Mouse (Mus musculus): ENCODE measurements at regions not wholly inside any gene's neighbourhood (a gene's known extent, or its start where the extent isn't known, plus 50 kb on each side); places are given as distances from the start of the nearest gene placed in this dataset.

- TF ChIP-seq JUN (IDR thresholded peaks at IDR 0.05; ENCODE audit: insufficient read depth, low read depth, low read length) (peak; percentile 62), CTCF (conservative IDR thresholded peaks at IDR 0.05 in 1 of 2, IDR thresholded peaks at IDR 0.05 in 1 of 2; ENCODE audit: low read depth in 2 of 2, low read length in 2 of 2) (no peak), ZC3H11A (IDR thresholded peaks at IDR 0.05; ENCODE audit: low read depth, low read length) (no peak), EP300 (IDR thresholded peaks at IDR 0.05; ENCODE audit: low read length) (peak; percentile 59; the same call in 1 of the 2 replicates), MAX (IDR thresholded peaks at IDR 0.05; ENCODE audit: low read length) (no peak), MEF2A (IDR thresholded peaks at IDR 0.05; ENCODE audit: borderline replicate concordance, low read depth, low read length) (peak; percentile 62), TCF12 (IDR thresholded peaks at IDR 0.05; ENCODE audit: low read depth, low read length) (no peak), UBTF (IDR thresholded peaks at IDR 0.05; ENCODE audit: low read depth, low read length) (no peak), POLR2A (IDR thresholded peaks at IDR 0.05; ENCODE audit: low read depth, low read length) (no peak), MYC (IDR thresholded peaks at IDR 0.05; ENCODE audit: low read depth, low read length) (no peak), ELF1 (IDR thresholded peaks at IDR 0.05; ENCODE audit: low read depth, low read length) (no peak), RAD21 (IDR thresholded peaks at IDR 0.05; ENCODE audit: low read depth, low read length) (no peak)
Measured at GRCm38 (mm10) chr10:44598615-44599014, 70.3 kb upstream of the Prdm1 start.

All from CH12.LX (cell line).